Mouse (Mus musculus) lung, postnatal 4 days (tissue): ENCODE results near the gene Prl.
"Not testable (repeated sequence)": the region's sequence is repeated elsewhere in the genome, so short reads cannot be mapped to it uniquely, and the experiment has no call there.

Experiments
- DNase-seq, 2 experiments: peaks; one replicate each; pipeline ENCODE4 v3.0.0; 2021

Prl gene

DNA sequence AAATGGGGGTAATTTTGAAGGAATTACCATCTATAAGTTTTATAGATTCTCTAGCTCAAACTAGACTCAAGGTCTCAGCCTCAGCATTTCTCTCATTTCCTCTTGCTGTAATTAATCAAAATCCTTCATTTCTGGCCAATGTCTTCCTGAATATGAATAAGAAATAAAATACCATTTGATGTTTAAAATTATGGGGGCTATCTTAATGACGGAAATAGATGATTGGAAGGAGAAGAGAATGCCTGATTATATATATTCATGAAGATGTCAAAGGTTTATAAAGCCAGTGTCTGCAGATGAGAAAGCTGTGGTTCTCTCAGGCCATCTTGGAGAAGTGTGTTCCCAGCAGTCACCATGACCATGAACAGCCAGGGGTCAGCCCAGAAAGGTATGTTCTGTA is at the start of gene Prl:
Prl (plus strand) TSS at position 301 of the 400 bp plus-strand sequence.
- no peak for DNase-seq

DNA sequence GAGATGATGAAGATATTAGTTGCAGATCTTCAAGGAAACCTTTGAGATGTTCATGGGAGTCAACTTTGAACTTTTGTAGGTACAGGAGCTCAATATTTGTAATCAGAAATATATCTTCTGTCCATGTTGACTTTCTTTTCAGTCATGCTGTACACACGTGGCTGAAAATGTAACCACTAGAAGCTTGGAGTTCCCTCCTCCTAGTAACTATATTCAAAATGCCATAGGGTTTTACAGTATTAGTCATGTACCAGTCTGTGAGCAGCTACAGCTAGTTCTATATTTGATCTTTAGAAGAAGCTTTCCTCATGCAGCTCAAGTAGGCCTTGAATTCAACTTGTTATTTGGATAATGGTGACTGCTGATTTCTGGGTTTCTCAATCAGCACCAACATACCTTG is 30.8 kb upstream of the Prl start:
- no peak for DNase-seq

DNA sequence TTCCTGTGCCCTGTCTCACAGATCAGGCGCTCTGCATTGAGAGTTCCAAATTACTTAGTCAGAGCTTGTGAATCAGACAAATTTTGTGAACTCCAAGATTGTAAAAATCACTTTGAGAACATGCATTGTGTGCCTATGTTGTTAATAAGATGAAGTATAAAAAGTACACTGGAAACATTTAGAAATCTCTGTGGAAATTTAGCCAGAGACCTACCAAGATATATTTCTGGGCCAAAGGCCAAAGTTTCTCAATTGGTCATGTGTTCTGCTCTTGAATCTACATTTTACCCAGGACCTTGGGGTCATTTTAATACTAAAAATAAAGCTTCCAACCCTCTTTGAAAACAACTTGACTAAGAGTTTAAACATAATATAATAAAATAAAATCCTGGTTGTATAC is 30.0 kb upstream of the Prl start:
- DNase-seq = no peak

DNA sequence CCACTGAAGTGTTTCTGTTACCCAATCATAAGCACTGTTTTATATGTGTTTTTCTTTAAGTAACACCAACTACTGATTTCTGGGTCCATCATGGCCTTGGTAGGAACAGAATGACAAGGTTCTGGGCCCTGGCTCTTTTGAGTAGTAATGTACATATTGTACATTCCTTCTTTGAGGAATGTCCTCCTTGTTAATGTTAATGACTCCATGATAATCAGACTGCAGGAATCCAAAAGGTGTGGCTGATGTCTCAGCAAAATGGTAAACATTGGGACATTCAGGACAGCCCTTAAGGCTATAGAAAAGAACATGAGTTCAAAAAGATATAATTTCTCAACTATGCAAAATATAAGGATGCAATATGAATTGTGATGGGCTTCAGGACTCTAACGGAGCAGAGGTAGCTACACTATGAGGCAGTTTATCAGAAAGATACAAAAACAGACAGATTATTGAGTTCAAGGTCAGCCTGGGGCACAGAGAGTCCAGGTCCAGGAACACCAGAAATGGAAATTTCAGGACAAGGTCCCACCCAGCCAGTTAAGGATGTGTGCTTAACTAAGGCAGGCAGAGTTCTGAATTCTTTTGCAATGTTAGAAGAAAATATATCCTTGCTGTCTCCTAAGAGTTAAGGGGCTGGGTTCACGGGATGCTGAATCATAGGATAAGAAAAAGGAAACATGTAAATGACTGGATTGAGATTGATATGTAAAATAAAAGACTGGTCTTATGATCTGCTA is 28.7 kb upstream of the Prl start:
- no peak for DNase-seq

DNA sequence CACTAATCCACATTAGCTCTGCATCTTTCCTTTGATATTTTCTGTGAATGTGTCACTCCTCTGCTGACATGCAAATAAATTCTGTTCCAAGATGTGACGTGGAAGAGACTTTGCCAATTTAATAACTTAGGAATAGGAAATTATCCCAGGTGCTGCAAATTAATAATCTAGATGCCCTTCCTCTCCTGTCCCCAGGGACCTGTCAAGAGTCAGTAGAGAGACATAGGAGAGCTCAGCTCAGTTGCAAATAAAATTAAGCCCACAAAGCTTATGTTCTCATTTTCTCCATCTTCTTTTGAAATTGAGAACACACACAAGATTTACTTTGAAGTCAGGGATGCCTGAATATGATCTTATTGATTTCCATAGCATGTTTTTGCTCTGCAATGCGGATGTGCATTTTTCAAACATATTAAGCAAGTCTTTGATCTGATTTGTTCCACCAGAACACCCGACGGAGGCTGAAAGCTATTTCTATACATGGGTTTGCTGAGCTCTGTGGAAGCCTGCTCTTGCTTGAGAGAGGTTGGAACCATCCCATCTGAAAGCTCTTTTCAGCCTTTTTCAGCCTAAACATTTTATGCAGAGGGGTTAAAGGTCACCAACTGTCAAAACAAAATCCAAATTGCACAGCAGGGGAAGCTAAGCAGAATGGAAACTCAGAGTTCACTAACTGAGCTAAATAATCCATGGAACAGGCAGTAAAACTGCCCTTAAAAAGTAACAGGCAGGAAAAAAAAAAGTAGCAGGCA is 26.1 kb upstream of the Prl start:
- DNase-seq = no peak

DNA sequence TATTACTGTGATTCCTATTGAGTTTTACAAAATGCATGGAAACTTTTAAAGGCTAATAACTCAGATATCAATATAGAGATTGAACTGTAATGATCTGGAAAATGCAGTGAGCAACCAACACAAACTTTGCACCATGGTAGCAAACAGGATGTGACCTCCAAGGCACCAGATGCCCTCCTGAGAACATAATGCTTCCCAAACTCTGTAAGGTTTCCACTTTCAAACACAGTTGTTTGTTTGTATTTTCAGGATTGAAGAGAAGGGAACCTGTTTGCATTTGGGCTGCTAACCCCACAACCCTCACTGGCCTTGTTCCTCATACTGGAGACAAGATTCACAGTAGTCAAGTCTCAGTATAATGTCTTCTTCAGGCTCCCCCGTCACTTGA is 25.5 kb upstream of the Prl start:
- no peak for DNase-seq

DNA sequence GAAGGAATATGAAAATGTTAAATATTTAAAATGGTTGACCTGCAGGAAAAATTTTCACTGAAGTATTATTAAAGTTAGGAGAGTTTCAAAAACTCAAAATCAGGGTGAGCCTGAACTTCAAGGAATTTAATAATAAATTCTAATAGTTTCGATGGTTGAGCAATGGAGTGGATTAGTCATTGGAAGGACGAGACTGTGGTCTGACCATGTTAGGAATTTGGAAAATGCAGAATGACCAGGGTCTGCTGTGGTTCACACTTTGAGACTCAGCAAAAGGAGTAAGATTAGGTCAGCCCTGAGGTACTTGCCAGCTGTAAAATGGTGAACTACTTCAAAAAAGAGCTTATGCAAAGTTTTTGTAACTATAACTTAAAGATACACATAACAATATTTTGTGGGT is 24.4 kb upstream of the Prl start:
- no peak for DNase-seq

DNA sequence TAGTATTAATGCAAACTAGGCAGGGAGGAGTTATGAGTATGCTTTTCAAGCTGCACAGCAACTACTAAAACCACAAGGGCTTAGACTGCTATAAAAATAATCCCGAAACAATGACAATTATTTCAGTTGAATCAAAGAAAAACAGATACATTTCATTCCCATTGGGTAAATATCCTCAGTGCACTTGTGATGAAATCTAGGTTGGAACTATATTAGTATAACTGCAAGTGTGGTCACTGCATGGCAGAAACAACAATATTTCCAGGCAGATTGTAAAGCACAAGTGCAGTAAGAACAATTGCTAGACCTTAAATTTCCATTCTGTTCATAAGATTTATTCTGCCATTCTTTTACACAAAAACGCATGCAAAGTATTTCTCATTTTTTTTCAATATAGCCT is 15.2 kb upstream of the Prl start:
- no peak for DNase-seq

DNA sequence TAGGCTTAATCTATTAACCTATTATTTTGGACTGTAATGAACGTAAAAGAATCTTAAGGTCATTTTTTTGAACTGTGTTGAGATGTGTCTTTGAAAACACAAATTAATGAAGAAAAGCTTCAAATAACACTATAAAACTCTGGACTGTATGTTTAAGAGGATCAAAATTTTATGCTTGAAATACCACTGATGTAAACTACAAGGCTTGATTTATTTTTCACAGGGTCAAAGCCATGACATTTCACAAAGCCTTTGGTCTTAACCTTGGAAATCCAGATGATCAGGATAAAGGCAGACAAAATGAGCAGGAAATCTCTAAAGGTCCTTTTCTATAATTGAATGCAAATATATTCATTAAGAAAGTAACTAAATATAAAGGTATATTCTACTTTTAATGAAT is 14.0 kb upstream of the Prl start:
- no peak for DNase-seq

DNA sequence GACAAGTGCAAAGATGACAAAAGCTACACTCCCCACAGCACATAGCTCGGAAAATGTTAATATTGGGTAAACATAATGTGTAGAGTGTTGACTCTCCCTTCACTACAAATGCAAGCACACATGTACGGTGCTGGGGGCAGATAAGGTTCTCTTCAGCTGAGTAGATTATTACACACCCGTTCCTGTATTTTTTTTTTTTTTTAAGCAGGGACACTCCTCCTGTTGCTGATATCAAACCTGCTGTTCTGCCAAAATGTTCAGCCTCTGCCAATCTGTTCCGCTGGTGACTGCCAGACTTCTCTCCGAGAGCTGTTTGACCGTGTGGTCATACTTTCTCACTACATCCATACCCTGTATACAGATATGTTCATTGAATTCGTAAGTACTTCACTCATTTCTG is 1.8 kb downstream of the Prl start:
- DNase-seq = no peak

DNA sequence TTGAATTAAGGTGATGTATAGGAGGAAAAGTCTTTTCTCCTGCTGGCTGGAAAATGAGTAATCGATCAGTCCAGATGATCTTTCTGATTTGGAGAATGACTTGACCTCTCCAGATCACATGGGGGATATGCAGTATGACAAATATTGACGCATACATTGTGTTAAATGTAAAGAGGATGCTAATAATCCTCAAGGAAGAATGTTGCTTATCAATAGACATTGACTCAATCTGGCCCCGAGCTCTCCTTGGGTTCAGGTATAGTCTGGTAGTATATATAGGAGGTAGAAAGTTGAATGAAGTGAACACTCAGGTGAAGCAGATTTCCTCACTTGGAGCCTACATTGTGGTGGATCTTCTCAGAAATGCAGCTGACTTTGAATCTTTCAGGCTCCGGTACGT is 36.5 kb downstream of the Prl start, which contains the start of gene Prl3d1:
Prl3d1 (plus strand) TSS at position 301 of the 400 bp plus-strand sequence.
- DNase-seq = not testable (repeated sequence)
